Mouse (Mus musculus) embryonic stem cell, embryonic (primary cell): ENCODE results near the gene Bace1.

ENCODE experiments used
- CTCF ChIA-PET, 4 experiments: fragments of 300-600 bp in 2 of 4; fragments of 350-600 bp in 2 of 4; sonication (Branson Sonifier 250); formaldehyde crosslinking; loops; one replicate each; lab custom pipeline; 2022; ENCODE audit warnings: inconsistent platforms in 2 of 4; lab: Charles Lee
- POLR2A ChIA-PET, 4 experiments: fragments of 300-600 bp in 2 of 4; fragments of 350-600 bp in 2 of 4; sonication (Branson Sonifier 250); formaldehyde crosslinking; loops; one replicate each; lab custom pipeline; 2022; ENCODE audit warnings: antibody characterized with exemption in 4 of 4, inconsistent platforms in 1 of 4; lab: Charles Lee

Bace1 gene

GRCm38 (mm10) chr9:45838434-45839138 is at the start of gene Bace1:
Gene Bace1 (plus strand): TSS chr9:45838580.
- POLR2A ChIA-PET: interaction anchor here in 3 of 4 experiments (0.5 to 1.7 kb wide), 13 partner anchors 9 to 489 kb away, joined by 3 to 7 read pairs (median 3); partner anchors contain the start of gene Cep164 (in 1 of the 3)
- CTCF ChIA-PET: interaction anchor here in 3 of 4 experiments (0.6 to 1.8 kb wide), 12 partner anchors 9 to 873 kb away, joined by 3 to 10 read pairs (median 3); partner anchors contain the start of genes Cep164 (in 2 of the 3) and Ube4a (in 1 of the 3)

GRCm38 (mm10) chr9:45791456-45792142 is 46.8 kb upstream of the Bace1 start:
- POLR2A ChIA-PET: interaction anchor here in 1 of 4 experiments (0.9 kb wide), 1 partner anchor 32 kb away, joined by 3 read pairs; no protein-coding TSS in a partner anchor
- CTCF ChIA-PET: no interaction called here

DNA sequence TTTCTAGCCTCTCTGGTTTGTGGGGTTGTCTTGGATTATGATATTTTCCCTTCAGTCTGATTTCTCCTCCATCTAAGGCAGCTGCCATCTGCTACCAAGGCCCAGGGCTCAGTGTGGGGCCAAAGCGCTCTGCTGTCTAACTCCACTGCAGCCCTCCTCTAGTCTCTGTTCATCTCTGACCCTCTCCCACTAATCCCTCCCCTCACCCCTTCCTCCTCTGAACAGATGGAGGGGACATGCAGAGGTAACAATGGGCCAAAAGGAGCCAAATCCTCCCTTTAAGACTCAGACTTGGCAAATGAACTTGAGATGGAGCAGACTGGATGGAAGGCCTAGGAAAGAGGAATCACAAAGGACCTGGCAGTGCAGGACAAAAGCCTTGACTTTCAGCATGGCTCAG is 46.1 kb upstream of the Bace1 start:
- ChIA-PET POLR2A (interaction anchor here in 1 of 4 experiments (0.9 kb wide), 1 partner anchor 14 kb away, joined by 3 read pairs; no protein-coding TSS in a partner anchor), CTCF (interaction anchor here in 1 of 4 experiments (0.5 kb wide), 1 partner anchor 230 kb away, joined by 6 read pairs; no protein-coding TSS in a partner anchor)

DNA sequence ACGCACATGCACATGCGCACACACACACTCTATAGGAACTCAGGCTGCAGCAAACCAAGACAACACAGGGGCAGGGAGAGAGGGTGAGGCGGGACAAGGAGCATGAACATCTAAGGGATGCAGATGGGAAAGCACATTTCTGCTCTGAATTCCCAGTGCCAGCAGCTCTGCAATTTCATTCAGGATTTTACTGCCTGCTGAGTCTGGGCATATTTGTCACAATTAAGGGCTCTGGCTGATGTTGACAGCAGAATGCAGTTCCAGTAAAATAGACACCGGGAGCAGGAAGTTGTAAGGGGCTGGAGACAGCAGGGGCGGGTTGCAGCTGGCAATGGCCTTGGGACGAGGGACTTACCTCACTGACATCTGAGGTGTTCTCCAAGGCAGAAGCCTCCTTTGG is 44.7 kb upstream of the Bace1 start:
- ChIA-PET CTCF (no interaction called here), POLR2A (no interaction called here)

DNA sequence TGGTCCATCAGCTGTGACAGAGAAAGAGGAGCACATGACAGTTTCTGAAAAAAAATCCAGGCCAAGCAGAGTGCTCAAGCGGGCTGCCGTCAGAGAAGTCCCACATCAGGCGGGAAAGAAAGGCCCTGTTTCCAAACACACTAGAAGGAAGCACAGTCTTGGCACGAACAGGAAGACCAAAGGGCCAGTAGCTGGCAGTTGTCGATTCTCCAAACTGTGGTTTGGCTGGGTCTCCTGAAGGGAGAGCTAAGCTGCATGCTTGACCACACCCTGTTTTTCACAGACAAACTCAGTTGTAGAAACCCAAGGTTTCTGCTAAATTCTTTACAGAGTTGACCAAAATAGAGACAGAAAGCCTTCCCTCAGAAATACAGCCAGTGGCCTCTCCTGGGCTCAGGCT is 42.7 kb upstream of the Bace1 start:
- CTCF ChIA-PET: no interaction called here
- POLR2A ChIA-PET: interaction anchor here in 1 of 4 experiments (0.8 to 1.2 kb wide), 3 partner anchors 11 to 27 kb away, joined by 3 read pairs; no protein-coding TSS in a partner anchor

DNA sequence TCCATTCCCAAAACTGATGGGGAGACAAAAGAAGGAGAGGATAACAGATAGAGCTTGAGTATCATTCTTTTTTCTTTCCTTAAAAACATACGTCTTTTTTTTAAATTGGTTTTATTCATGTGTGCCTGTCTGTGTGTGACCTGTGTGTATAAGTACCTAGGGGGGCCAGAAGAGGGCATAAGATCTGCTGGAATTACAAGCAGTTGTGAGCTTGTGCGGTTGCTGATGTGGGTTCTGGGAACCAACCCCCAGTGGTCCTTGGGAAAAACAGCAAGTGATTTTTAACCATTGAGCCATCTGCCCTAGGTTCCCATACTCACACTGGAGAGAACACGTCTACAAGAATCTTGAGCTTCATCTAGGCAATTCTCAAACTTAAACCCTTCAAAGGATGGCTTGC is 41.1 kb upstream of the Bace1 start:
- ChIA-PET CTCF (interaction anchor here in 3 of 4 experiments (0.5 to 1.9 kb wide), 13 partner anchors 8 to 1420 kb away, joined by 3 to 8 read pairs (median 3); partner anchors contain the start of genes Bace1 (in 1 of the 3), Cep164 (in 1 of the 3) and Il10ra (in 1 of the 3)), POLR2A (interaction anchor here in 3 of 4 experiments (0.5 to 1.6 kb wide), 6 partner anchors 10 to 277 kb away, joined by 3 to 8 read pairs (median 4); no protein-coding TSS in a partner anchor)

DNA sequence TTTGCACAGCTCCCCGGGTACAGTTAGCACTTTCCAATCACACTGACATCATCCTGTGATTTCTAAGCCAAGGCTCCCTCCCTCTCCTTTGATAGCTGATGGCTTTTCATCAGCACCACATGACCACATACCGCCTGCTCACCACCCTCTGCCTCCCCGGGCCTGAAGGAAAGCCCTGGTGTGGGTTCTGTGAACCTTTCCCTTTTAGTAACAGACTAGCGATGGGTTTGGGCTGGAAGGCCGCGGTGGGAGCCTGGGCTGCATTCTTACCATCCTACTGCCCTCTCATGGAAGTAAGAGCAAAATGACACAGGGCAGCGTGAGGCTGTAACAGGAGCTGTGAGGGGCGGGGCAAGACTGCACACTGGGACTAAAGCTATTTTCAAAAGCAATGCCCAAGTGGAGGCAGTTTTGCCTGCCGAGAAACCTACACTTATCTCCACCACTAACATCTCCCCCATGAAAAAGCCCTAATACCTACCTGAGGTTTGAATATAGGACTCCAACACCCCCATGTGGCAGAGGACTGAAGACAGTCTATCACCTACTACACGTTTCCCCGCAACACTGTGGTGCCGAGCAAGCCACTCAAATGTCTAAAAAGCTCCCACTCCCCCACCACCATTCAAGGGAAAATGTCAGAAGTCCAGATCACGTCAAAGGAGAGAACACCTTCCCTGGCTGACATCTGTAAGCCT is 39.8 kb upstream of the Bace1 start:
- ChIA-PET CTCF (interaction anchor here in 3 of 4 experiments (0.6 to 1.9 kb wide), 17 partner anchors 9 to 746 kb away, joined by 3 to 8 read pairs (median 4); partner anchors contain the start of genes Cep164 (in 1 of the 3) and Il10ra (in 1 of the 3)), POLR2A (interaction anchor here in 2 of 4 experiments (1.0 to 1.6 kb wide), 5 partner anchors 8 to 32 kb away, joined by 4 to 6 read pairs (median 4); no protein-coding TSS in a partner anchor)

DNA sequence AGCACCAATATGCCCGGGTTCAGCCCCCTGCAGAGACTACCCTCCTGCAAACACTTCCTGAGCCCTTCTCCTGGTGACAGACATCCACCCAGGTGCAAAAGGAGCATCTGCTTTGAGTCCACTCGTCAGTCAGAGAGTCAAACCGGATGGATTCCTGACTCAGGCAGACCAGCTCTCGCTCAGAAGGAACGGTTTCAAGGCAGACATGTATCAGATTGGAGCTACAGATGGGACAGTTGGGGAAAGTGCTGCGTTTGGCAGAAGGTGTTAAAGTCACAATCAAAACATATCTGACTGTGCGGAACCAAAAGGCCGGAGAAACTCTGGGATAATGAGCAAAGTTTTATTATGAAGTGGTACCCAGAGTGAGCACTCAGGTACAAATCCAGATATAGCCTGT is 39.0 kb upstream of the Bace1 start:
- POLR2A ChIA-PET: interaction anchor here in 2 of 4 experiments (1.0 to 1.4 kb wide), 3 partner anchors 9 to 31 kb away, joined by 4 to 6 read pairs (median 4); no protein-coding TSS in a partner anchor
- CTCF ChIA-PET: interaction anchor here in 2 of 4 experiments (0.9 to 1.7 kb wide), 3 partner anchors 29 to 384 kb away, joined by 3 to 7 read pairs (median 5); no protein-coding TSS in a partner anchor

- CTCF ChIA-PET: no interaction called here
These were observed 35.2 kb upstream of the Bace1 start for GRCm38 (mm10) chr9:45803070-45803774.

DNA sequence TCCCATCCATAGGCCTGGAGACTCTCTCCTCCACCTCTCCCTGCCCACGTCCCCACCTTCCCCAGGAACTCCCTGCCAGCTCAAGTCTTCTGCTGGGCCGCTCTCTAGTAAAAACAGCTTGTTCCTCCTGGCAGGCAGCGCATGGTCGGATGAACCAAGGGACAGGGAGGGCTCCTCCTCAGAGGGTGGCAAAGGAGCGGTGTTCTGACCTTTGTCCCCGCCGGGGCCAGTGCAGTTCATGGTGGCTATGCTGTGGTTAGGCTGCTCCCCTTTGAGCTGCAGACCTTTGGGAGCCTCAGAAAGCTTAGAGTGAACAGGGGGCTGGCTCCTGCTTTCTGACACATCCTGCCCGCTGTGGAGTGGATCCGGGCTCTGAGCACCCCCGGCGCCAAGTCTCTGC is 31.5 kb upstream of the Bace1 start:
- CTCF ChIA-PET: interaction anchor here in 2 of 4 experiments (1.2 to 2.1 kb wide), 5 partner anchors 8 to 52 kb away, joined by 3 to 7 read pairs (median 4); partner anchors contain the start of gene Cep164 (in 1 of the 2)
- POLR2A ChIA-PET: interaction anchor here (0.6 to 2.1 kb wide), 11 partner anchors 9 to 617 kb away, joined by 3 to 8 read pairs (median 3); no protein-coding TSS in a partner anchor

More at GRCm38 (mm10) chr9:45803070-45803774, 35.2 kb upstream of the Bace1 start:
- POLR2A ChIA-PET: interaction anchor here in 1 of 4 experiments (0.5 kb wide), 1 partner anchor 443 kb away, joined by 4 read pairs; no protein-coding TSS in a partner anchor

DNA sequence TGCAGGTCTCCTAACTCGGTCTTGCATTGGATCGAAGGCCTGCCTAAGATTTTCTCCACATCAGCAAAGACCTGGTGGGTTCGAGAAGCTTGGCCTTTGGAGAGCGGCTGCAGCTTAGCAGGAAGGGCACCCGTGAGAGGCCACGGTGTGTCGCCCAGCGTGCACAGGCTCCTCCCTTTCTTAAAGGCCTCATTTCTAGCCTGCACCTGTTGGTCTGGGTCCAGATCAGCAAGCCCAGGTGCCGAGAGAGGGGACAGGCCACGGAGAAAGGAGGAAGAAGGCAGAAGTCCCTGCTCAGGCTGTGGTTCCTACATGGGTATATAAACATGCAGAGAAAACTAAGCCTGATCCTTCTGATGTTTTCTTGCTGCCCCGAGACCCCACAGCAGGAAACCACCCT is 31.0 kb upstream of the Bace1 start:
- POLR2A ChIA-PET: interaction anchor here in 3 of 4 experiments (0.6 to 2.1 kb wide), 9 partner anchors 9 to 401 kb away, joined by 3 to 8 read pairs (median 3); no protein-coding TSS in a partner anchor
- CTCF ChIA-PET: interaction anchor here in 2 of 4 experiments (1.2 to 1.5 kb wide), 5 partner anchors 9 to 53 kb away, joined by 3 to 5 read pairs (median 4); partner anchors contain the start of gene Cep164 (in 1 of the 2)

DNA sequence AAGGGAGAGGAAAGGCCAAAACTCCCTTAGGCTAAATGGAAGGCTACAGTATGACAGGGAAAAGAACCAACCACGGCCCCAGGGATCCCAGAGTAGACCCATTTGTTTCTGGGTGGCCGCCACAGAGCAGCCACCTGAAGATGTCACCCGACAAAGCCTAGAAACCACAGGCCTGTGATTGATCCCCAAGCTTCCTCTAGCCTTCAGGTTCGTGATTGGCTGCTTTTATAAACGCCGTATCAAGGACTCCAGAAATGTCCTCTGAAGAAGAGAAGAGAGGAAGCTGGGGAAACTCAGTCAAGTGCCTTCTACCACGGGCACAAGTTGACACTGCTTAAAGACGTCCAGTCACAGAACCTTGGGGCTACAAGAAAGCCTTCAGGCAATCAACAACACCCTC is 30.6 kb upstream of the Bace1 start:
- CTCF ChIA-PET: interaction anchor here in 2 of 4 experiments (1.2 to 1.4 kb wide), 3 partner anchors 9 to 53 kb away, joined by 3 to 4 read pairs (median 4); partner anchors contain the start of gene Cep164 (in 1 of the 2)
- POLR2A ChIA-PET: interaction anchor here in 3 of 4 experiments (1.1 to 2.1 kb wide), 8 partner anchors 9 to 39 kb away, joined by 3 to 8 read pairs (median 4); no protein-coding TSS in a partner anchor

- CTCF ChIA-PET: interaction anchor here in 1 of 4 experiments (0.5 kb wide), 1 partner anchor 36 kb away, joined by 6 read pairs; no protein-coding TSS in a partner anchor
- POLR2A ChIA-PET: no interaction called here
These were observed 26.4 kb upstream of the Bace1 start for GRCm38 (mm10) chr9:45811946-45812345.

DNA sequence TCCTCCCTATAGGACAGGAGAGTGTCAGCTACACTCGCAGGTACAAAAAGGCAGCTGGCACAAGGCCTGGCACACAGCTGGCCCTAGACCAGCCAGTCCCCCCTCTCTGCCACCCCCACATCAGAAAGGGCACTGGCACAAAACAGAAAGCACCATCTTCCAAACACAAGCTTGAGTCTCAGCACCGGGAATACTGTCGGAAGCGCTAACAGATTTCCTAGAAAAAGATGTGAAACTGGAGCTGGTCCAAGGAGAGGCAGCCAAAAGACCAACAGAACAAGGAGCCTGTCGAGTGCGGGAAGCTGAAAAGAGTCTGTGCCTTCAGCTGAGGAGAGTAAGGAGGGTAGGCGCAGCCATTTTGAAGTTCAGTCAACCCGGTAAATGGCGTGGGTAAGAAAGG is 23.3 kb upstream of the Bace1 start:
- CTCF ChIA-PET: interaction anchor here in 2 of 4 experiments (0.5 to 1.0 kb wide), 4 partner anchors 13 to 398 kb away, joined by 3 to 4 read pairs (median 3); no protein-coding TSS in a partner anchor
- POLR2A ChIA-PET: interaction anchor here in 2 of 4 experiments (0.6 to 2.1 kb wide), 4 partner anchors 10 to 30 kb away, joined by 3 to 9 read pairs (median 4); no protein-coding TSS in a partner anchor

- ChIA-PET CTCF (interaction anchor here in 3 of 4 experiments (0.6 to 1.0 kb wide), 5 partner anchors 13 to 398 kb away, joined by 3 to 5 read pairs (median 3); no protein-coding TSS in a partner anchor), POLR2A (interaction anchor here in 2 of 4 experiments (0.6 to 2.1 kb wide), 7 partner anchors 11 to 378 kb away, joined by 3 to 9 read pairs (median 4); no protein-coding TSS in a partner anchor)
These were observed 22.9 kb upstream of the Bace1 start for GRCm38 (mm10) chr9:45815525-45815924.

- CTCF ChIA-PET: no interaction called here
These were observed 19.9 kb upstream of the Bace1 start for GRCm38 (mm10) chr9:45818406-45819011.

More at GRCm38 (mm10) chr9:45818406-45819011, 19.9 kb upstream of the Bace1 start:
- POLR2A ChIA-PET: interaction anchor here in 1 of 4 experiments (0.5 kb wide), 1 partner anchor 69 kb away, joined by 5 read pairs; no protein-coding TSS in a partner anchor
